Mouse (Mus musculus) kidney, adult 2 months (tissue): ENCODE data around the gene Zfp619.

ENCODE experiments used
- CTCF ChIP-seq: fragments of 200-500 bp; conservative IDR thresholded peaks from 2 replicates; pipeline ENCODE4 v1.5.1; 2011; ENCODE audit warnings: low read depth, mild to moderate bottlenecking, control low read depth, low read length, moderate library complexity, mixed read lengths; ENCODE audit not compliant: insufficient read depth, insufficient read length
- POLR2A ChIP-seq: fragments of 200-500 bp; IDR thresholded peaks from one replicate; pipeline ENCODE4 v1.6.1; 2011; ENCODE audit warnings: low read depth, low read length, control low read depth

DNA sequence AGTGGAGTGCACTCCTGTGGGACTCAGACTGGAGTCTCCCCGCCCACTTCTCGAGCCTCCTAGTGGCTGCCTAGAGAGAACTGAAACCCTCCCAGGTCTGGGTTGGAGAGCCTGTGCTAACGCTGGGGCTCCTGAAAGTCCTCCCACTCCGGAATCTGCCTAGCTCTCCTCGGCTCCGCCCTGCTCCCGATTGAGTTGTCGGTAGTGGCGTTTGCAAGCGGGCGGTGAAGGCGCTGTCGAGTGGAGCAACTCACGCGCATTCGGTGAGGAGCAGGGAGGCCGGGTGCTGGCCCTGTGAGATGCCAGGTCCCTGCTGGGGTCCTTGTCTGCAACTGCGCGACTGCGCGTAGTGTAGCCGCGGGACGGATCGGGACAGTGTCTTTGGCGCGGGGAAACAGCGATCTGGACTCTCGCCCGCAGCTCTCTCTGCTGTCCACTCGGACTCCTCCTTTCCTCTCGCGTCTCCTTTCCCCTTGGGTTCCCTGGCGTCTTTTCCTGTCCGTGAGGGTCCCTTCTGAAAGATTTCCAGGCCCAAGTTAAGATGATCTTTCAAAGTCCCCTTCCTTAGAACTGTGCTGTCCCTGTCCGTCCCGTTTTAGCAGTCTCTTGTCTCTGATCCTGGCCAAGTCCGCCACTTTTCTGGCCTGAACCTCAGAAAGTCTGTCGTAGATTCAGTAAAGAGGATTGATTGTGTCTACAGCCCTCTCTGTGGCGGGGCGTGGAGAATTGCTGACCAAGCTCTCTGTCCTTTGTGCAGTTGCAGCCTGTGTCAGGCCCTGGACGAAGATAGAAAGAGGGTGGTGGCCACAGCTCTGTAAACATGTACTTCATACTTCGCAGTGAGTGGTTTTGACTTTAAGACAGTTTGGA, 26.9 kb downstream of the Zfp619 start:
- TF ChIP-seq CTCF (peak; percentile 53), POLR2A (peak; percentile 84)
